Mouse (Mus musculus) intestine, embryonic 14.5 days (tissue): Measurements from ENCODE around the gene Depdc5. TPM values are rescaled to one million over a fixed set of nuclear protein-coding genes. Genes with fewer than 3 reads are reported as not detected.

ENCODE experiments used
- ATAC-seq: fragments of 200-750 bp; cut with Nextera tagmentation; replicated peaks from 2 replicates; pipeline ENCODE4 v1.8.0; 2017; ENCODE audit warnings: low read depth, moderate number of reproducible peaks, moderate TSS enrichment, moderate library complexity; ENCODE audit not compliant: low FRiP score, low TSS enrichment
- DNase-seq: peaks from one replicate; pipeline ENCODE4 v3.0.0-alpha.2; 2018; ENCODE audit warnings: low spot score
- H3K27ac ChIP-seq: fragments of 300-500 bp; sonication (generic); 2 replicates; pipeline ENCODE4 v1.5.1; 2014; ENCODE audit warnings: low read depth, mild to moderate bottlenecking, control low read depth
- H3K27me3 ChIP-seq: fragments of 300-500 bp; sonication (generic); replicated peaks from 2 replicates; pipeline ENCODE4 v1.6.1; 2014; ENCODE audit warnings: low read length, control low read depth; ENCODE audit not compliant: control insufficient read depth, insufficient read depth
- H3K36me3 ChIP-seq: fragments of 300-500 bp; sonication (generic); 2 replicates; pipeline ENCODE4 v1.6.1; 2014; ENCODE audit warnings: low read length, control low read depth; ENCODE audit not compliant: control insufficient read depth, insufficient read depth
- H3K4me1 ChIP-seq: fragments of 300-500 bp; sonication (generic); replicated peaks from 2 replicates; pipeline ENCODE4 v1.6.1; 2014; ENCODE audit warnings: low read length, control low read depth, mixed read lengths; ENCODE audit not compliant: control insufficient read depth, insufficient read depth
- H3K4me2 ChIP-seq: fragments of 300-500 bp; sonication (generic); 2 replicates; pipeline ENCODE4 v1.6.1; 2014; ENCODE audit warnings: low read length
- H3K4me3 ChIP-seq: fragments of 300-500 bp; sonication (generic); 2 replicates; pipeline ENCODE4 v1.5.1; 2014; ENCODE audit warnings: low read depth, low read length, control low read depth, mixed read lengths
- H3K9ac ChIP-seq: fragments of 300-500 bp; sonication (generic); 2 replicates; pipeline ENCODE4 v1.6.1; 2014; ENCODE audit warnings: mild to moderate bottlenecking, low read length
- H3K9me3 ChIP-seq: fragments of 300-500 bp; sonication (generic); 2 replicates; pipeline ENCODE4 v1.6.1; 2016; ENCODE audit warnings: low read length, control low read depth; ENCODE audit not compliant: control insufficient read depth
- WGBS: fragments of 180-500 bp; shearing (Covaris S2); extraction: QIAGEN DNeasy Blood & Tissue Kit; methylation state at CpG from one replicate; pipeline ENCODE4 v1.1.7; 2014; 5-methylcytosine and 5-hydroxymethylcytosine counted together
- polyA plus RNA-seq: library from polyadenylated mRNA; unstranded; fragments of >200 nt; fragmentation: Nextera tagmentation; extraction: Ambion mirVana; gene quantifications from 2 replicates; pipeline ENCODE4 v1.2.1, GENCODE M21; 2014

The Depdc5 gene
- polyA plus RNA-seq, 1 experiment from 2014 or later: 24.6 TPM

- H3K27ac ChIP-seq: no peak overlapping the region
- H3K4me3 ChIP-seq: no peak overlapping the region
- no peak overlapping the region for H3K4me2 ChIP-seq
- no peak for DNase-seq
- H3K36me3 ChIP-seq: peaks cover 52% of the 10 kb centered on the region
- ATAC-seq: no peak
- H3K27me3 ChIP-seq: no peaks in the 10 kb centered on the region
- no peak overlapping the region for H3K9ac ChIP-seq
- no peaks in the 10 kb centered on the region for H3K4me1 ChIP-seq
- no peaks in the 10 kb centered on the region for H3K9me3 ChIP-seq
Observed at GRCm38 (mm10) chr5:32977179-32977578, 113.7 kb downstream of the Depdc5 start.

- no peak for ATAC-seq
- Histone ChIP-seq H3K27me3 (no peaks in the 10 kb centered on the region), H3K4me2 (no peak overlapping the region), H3K36me3 (peaks cover 69% of the 10 kb centered on the region), H3K27ac (no peak overlapping the region), H3K9me3 (no peaks in the 10 kb centered on the region), H3K9ac (no peak overlapping the region), H3K4me3 (no peak overlapping the region), H3K4me1 (no peaks in the 10 kb centered on the region)
- no peak for DNase-seq
- WGBS: 90% methylated on average over 1 of the region's 1 CpGs
Observed at GRCm38 (mm10) chr5:32985379-32985778, 121.9 kb downstream of the Depdc5 start.

DNA sequence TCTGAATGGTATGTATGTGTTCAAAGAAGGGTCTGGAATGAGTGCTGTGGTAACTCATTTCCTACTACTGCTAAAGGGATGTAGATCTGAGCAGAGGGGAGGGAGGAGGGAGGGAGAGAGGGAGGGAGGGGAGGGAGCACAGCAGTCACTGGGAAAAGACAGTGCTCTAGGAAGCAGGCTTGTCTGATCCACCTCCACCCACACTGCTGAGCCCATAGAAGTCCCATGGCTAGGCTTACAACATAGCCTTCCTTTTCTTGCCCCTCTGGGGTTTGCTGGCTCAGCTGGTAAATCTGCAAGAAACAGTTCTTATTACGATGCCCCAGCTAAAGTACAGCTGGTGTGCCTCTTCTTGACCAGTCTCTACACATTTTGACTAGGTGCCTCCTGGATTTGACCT, 124.4 kb downstream of the Depdc5 start:
- H3K9ac ChIP-seq: no peak overlapping the region
- no peaks in the 10 kb centered on the region for H3K4me1 ChIP-seq
- H3K4me2 ChIP-seq: no peak overlapping the region
- H3K4me3 ChIP-seq: no peak overlapping the region
- no peaks in the 10 kb centered on the region for H3K27me3 ChIP-seq
- peaks cover 52% of the 10 kb centered on the region for H3K36me3 ChIP-seq
- H3K27ac ChIP-seq: no peak overlapping the region
- no peaks in the 10 kb centered on the region for H3K9me3 ChIP-seq
- DNase-seq (no peak), ATAC-seq (no peak)
- 79% methylated on average over 1 of the region's 1 CpGs for WGBS

GRCm38 (mm10) chr5:32989959-32990640, 126.6 kb downstream of the Depdc5 start:
- peaks cover 29% of the 10 kb centered on the region for H3K36me3 ChIP-seq
- ATAC-seq: no peak
- H3K27me3 ChIP-seq: no peaks in the 10 kb centered on the region
- DNase-seq: no peak
- no peaks in the 10 kb centered on the region for H3K9me3 ChIP-seq
- no peak overlapping the region for H3K9ac ChIP-seq
- WGBS: 74% methylated on average over 13 of the region's 13 CpGs
- H3K27ac ChIP-seq: no peak overlapping the region
- H3K4me1 ChIP-seq: no peaks in the 10 kb centered on the region
- H3K4me3 ChIP-seq: no peak overlapping the region
- H3K4me2 ChIP-seq: no peak overlapping the region

- WGBS: 73% methylated on average over 8 of the region's 8 CpGs
- no peak overlapping the region for H3K4me3 ChIP-seq
- peaks cover 21% of the 10 kb centered on the region for H3K36me3 ChIP-seq
- H3K27me3 ChIP-seq: no peaks in the 10 kb centered on the region
- ATAC-seq (no peak), DNase-seq (no peak)
- no peak overlapping the region for H3K9ac ChIP-seq
- H3K4me1 ChIP-seq: no peaks in the 10 kb centered on the region
- no peak overlapping the region for H3K4me2 ChIP-seq
- H3K9me3 ChIP-seq: no peaks in the 10 kb centered on the region
- no peak overlapping the region for H3K27ac ChIP-seq
Observed at GRCm38 (mm10) chr5:32991152-32991551, 127.7 kb downstream of the Depdc5 start.

DNA sequence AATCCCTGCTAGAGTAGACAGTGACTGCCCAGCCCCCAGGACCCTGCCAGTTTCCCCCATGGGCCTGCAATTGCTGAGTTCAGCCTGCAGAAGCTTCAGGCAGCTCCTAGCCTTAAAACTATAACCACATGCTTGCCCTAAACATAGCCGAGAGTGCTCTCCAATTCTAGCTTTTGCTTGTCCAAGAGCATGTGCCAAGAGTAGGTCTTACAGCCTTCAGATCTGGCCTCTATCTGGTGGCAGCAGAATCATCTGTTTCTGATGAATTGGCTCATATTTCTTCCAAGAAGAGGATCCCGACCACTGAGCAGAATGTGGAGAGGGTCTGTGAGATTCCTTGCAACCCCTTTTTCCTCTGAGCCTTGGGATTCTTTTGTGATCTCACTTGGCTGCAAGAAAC, 131.0 kb downstream of the Depdc5 start:
- no peaks in the 10 kb centered on the region for H3K4me1 ChIP-seq
- 56% methylated on average over 2 of the region's 2 CpGs for WGBS
- H3K27ac ChIP-seq: no peak overlapping the region
- ATAC-seq (no peak), DNase-seq (no peak)
- H3K9ac ChIP-seq: no peak overlapping the region
- H3K27me3 ChIP-seq: no peaks in the 10 kb centered on the region
- H3K36me3 ChIP-seq: no peaks in the 10 kb centered on the region
- H3K9me3 ChIP-seq: no peaks in the 10 kb centered on the region
- no peak overlapping the region for H3K4me3 ChIP-seq
- no peak overlapping the region for H3K4me2 ChIP-seq

GRCm38 (mm10) chr5:32995756-32996155, 132.3 kb downstream of the Depdc5 start:
- ATAC-seq: no peak
- Histone ChIP-seq H3K9ac (no peak overlapping the region), H3K4me3 (no peak overlapping the region), H3K4me1 (no peaks in the 10 kb centered on the region), H3K27me3 (no peaks in the 10 kb centered on the region), H3K36me3 (no peaks in the 10 kb centered on the region), H3K4me2 (no peak overlapping the region), H3K27ac (no peak overlapping the region), H3K9me3 (no peaks in the 10 kb centered on the region)
- no peak for DNase-seq
- 78% methylated on average over 4 of the region's 4 CpGs for WGBS

DNA sequence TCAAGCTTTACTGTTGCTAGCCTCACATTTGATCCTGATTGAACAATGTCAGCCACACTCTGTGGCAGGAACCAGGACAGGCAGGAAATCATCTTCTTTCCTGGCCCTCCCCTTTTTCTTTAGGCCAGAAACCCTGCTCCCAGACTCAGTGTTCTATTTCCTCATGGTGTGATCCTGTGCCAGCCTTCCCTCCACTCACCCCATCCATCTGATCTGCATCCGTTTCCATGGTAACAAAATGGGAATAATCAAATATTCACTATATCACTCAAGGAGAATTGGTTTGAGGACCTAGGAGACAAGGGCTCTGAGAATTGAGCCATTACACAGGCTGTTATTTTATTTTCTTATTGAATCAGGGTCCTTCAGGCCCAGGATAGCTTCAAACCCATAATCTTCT, 133.1 kb downstream of the Depdc5 start:
- H3K36me3 ChIP-seq: no peaks in the 10 kb centered on the region
- H3K4me1 ChIP-seq: no peaks in the 10 kb centered on the region
- DNase-seq (no peak), ATAC-seq (no peak)
- H3K4me3 ChIP-seq: no peak overlapping the region
- H3K27ac ChIP-seq: no peak overlapping the region
- WGBS: 86% methylated on average over 1 of the region's 1 CpGs
- H3K4me2 ChIP-seq: no peak overlapping the region
- no peak overlapping the region for H3K9ac ChIP-seq
- H3K27me3 ChIP-seq: no peaks in the 10 kb centered on the region
- H3K9me3 ChIP-seq: no peaks in the 10 kb centered on the region

GRCm38 (mm10) chr5:32997686-32998085, 134.2 kb downstream of the Depdc5 start:
- Histone ChIP-seq H3K4me1 (no peaks in the 10 kb centered on the region), H3K27me3 (no peaks in the 10 kb centered on the region), H3K36me3 (no peaks in the 10 kb centered on the region), H3K4me2 (no peak overlapping the region), H3K9me3 (no peaks in the 10 kb centered on the region), H3K9ac (no peak overlapping the region), H3K27ac (no peak overlapping the region), H3K4me3 (no peak overlapping the region)
- ATAC-seq: no peak
- WGBS: 31% methylated on average over 4 of the region's 4 CpGs
- DNase-seq: no peak
